Mouse (Mus musculus) adrenal gland, postnatal 14 days (tissue): Measurements from ENCODE around the gene Dock4. TPM values are rescaled to one million over a fixed set of nuclear protein-coding genes. Genes with fewer than 3 reads are reported as not detected.

Source experiments
- DNase-seq: peaks from one replicate; pipeline ENCODE4 v3.0.0; 2021; ENCODE audit warnings: mixed read lengths
- total RNA-seq: library from RNA; stranded (reverse); gene quantifications from 2 replicates; pipeline ENCODE4 v1.2.3, GENCODE M21; 2021

Gene Dock4
- total RNA-seq, 1 experiment from 2014 or later, result 19.9 TPM

GRCm38 (mm10) chr12:40767258-40767816 lies 321.6 kb downstream of the Dock4 start:
- no peak for DNase-seq

DNA sequence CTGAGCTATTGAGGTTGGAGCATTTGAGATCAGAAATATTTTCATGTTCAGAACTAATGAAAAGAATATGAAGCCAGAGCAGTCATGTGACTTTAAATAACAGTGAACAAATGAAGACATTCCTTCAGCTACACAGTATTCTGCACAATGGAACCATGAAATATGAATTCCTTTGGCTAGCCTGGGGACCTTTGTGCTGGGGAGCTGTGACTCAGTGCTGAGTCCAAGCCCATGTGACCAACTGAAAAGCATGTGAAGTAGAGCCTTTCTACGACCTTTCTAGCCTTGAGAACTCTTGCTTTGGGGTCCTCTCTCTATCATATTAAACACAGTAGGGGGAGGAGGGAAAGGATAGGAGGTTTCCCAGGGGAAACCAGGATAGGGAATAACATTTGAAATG lies 327.3 kb downstream of the Dock4 start:
- no peak for DNase-seq

DNA sequence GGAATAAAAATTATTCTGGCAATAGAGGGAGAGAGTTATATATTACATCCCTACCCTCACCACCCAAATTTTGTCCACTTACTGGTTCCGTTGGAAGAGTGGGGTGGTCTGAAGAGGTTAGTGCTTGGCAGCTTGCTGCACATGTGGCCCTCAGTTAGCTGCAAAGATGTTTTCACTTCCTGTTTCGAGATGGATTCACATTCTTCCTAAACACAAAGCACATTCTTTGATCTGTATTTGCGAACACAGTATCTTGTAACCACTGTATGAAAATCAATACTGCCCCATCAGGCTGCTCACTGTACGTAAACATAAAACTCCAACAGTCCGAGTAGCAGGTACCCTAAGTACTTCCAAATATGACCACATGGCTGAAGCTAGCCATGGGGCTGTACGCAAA lies 335.8 kb downstream of the Dock4 start:
- no peak for DNase-seq

DNA sequence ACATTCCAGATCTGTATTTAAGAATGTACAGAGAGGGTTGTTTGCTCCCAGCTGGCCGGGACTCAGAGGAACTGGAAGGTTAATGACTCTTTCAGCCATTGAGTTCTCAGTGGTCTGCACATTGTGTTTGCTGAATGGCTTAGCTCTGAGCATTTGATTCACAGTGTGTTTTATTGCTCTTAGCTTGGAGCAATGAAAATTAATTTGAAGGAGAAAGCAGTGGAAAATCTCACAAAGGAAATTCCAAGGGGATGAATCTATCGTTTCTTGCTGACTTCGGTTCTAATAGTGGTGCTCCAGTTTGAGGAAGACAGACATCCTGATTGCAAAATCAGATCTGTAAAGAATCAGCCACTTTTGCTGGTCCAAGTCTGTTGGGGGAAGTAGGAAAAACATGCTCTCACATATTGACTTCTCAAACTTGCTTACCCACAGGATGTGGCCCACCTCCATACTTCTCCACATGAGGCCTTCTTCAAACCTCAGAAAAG lies 342.9 kb downstream of the Dock4 start:
- DNase-seq, result no peak

DNA sequence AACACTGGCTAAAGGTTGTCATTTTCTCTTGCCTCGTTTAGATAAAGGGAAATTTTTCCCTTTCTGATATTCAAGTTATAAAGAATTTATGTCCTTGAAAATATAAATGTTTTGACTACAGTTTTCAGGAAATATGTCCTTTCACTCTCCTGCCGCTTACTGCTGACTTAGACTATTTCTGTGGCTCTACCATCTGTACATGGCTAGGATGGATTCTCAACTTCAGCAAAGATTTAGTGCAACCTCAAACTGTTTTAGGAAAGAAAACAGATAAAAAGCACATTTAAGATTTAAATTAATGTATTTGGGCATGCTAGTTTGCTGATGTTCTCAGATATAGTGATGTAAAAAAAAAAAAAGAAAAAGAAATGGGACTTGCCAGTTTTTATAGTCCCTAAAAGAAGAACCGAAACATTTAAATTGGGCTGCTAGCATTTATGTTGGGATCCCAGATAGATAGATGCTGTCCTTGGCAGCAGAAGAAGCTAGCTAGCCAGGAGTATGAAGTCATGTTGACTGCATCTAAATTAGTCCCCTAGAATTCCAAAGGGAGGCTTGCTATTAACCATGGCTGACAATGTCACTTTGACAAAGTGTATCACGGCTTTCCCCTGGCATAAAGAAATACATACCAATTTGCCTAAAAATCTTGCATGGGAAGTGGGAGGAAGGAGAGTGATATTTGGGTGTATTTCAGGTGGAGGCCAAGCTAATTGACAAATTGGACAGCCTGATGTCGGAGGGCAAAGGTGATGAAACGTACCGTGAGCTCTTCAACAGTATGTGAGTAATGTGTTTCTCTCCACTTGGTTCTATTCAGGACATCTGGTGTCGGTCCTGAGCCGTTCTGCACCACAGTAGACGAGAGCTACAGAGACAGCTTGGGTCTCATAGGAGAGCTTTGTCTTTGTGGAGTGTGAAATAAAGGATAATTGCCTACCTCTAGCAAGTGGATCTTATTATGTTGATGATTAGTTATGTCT lies 343.9 kb downstream of the Dock4 start:
- DNase-seq, result no peak

DNA sequence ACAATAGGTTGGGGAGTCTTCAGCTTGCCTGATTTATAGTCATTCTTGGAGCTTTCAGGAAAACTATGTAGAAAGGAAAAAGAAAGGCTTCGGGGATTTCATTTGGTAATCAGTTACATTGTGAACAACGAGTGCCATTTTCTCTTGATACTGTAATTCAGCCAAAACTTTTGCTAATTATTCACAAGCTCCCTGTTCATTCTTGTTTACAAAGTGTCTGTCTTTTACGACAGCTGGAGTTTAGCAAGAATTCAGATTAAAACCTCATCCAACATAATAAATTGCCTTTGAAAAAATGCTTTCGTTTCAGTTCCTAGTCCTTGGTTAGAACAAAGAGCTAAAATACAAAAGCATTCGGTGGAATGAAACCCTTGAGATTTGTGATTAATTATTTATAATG lies 345.5 kb downstream of the Dock4 start:
- no peak for DNase-seq

DNA sequence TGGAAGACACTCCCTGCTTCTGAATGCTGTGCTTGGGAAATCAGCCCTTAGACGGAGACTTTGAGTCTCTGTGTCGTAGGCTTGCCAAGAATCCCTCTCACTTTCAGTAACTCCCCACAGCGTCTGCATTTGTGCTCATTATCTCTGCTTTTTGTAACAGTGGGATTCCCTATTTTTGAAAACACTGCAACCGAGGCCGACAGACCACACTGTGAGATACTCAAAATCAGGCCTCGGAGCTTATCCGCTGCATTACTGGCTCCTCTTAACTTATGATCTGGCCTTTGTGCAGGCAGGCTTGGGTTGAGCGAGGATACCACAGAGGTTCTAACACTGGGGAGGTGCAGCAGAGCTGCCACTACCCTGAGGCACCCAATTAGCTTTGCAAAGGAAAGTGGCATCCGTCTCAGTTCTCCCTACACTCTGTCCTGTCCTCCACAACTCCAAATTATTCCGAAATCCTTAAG lies 346.5 kb downstream of the Dock4 start:
- no peak for DNase-seq

- DNase-seq, result no peak
These were observed 348.3 kb downstream of the Dock4 start for GRCm38 (mm10) chr12:40794066-40794465.

- no peak for DNase-seq
These were observed 349.0 kb downstream of the Dock4 start for GRCm38 (mm10) chr12:40794756-40795155.

DNA sequence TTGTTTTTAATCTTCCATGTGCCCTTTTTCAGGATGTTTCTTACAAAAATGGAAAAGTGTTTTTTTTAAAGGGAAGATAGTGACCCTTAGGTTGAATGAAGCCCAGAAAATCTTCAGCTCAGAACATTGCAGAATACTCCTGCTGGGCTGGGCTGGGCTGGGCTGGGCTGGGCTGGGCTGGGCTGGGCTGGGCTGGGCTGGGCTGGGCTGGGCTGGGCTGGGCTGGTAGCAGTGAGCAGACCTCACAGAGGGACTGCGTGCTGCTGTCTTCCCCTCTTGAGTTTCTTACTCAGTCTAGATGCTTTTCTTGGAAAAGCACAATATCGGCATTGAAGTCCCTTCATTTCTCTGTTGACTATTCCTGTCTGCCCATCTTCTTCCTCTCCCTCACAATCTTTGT lies 350.0 kb downstream of the Dock4 start:
- no peak for DNase-seq

GRCm38 (mm10) chr12:40796813-40797491 lies 351.2 kb downstream of the Dock4 start:
- DNase-seq, result no peak

DNA sequence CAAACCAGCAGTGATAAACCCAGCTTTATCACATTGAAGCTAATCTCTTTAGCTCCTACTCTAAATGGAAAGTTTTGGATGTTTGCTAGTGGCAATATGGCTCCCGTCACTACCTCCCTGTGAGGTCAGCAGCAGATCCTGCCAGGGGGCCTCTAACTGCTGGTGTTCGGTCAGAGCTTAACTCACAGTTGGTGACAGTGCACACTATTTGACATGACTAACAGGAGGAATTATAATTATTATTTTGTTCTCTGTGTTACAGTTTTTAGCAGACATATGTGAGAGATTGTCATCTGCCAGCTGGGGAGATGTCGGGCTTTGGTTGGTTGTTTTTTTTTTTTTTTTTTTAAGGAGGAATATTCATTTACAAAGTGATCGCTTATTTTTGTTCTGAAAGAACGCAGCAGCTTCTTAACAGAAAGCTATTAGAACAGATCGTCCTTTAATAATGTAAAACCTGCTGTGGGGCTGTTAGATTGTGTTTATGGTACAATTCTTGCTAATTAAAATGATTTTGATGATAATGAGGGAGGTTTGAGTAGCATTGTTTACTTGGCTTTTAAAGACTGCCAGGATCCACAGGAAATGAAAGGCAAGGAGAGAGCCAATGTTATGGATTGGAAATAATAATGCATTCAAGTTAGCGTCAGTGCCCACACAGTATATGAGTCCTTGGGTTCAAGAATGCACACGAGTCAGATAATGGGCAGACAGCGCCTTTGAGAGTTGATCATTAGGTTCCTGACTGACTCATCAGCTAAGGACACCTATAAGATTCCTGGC lies 352.0 kb downstream of the Dock4 start:
- DNase-seq, result no peak

DNA sequence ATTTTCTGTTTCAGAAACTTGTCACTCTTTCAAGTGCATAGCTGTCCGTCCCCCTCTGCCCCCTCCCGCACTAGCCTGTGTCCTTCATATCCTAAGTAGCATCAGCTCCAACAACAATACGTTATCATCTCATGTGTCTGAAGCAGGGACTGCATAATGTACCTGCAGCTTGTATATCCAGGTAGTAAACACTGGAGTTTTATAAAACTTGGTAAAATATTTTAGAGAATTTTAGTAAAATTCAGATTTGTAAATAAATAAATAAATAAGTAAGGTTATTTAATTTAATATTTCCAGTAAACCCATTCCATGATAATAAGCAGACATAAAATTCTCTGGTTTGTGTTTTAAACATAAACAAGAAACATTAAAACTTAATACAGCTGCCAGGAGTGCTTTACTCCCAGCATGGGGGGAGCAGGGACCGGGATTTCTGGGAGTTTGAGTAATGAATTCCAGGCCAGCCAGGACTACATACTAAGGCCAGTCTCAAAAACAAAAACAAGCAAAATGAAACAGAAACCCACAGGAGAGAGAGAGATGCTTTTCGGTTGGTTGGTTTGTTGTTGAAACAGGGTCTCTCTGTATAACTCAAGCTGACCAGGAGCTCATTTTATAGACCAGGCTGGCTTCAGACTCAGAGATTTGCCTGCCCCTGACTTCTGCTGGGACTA lies 352.7 kb downstream of the Dock4 start:
- no peak for DNase-seq

DNA sequence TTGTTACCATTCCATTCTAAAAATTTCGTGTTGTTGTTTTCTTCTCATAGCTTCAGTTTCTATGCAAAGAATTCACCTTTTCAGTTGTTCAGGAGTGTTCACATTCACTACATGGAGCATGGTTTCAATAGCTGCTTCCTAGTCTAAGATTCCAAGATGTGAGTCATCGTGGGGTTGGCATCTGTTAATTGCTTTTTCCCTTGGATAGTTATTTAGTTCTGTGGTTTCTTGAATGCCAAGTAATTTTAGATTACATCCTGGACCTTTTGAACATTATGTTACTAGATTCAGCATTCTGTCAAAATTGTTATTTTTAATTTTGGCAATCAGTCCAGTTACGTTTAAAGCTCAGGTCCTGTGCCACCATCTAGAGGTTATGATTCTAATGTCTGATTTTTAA lies 355.7 kb downstream of the Dock4 start:
- DNase-seq, result no peak

- DNase-seq, result no peak
These were observed 359.5 kb downstream of the Dock4 start for GRCm38 (mm10) chr12:40805257-40805656.

DNA sequence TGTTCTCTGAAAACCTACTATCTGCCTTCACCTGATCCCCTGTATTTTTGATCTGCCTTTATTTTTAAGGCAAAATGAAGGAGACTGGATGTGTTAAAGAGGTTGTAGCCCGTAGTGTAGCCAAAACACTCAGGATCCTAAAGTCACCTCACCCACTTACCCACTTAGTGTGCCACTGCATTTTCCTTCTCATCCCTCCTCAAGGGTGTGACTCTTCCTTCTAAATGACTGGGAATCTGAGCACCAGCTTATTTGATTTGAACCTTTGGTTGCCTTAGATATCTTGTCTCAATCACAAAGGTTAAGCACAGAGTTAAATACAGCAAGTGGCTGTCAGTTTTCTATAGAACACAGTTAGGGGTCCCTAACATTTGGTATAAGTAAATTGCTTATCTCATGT lies 362.2 kb downstream of the Dock4 start:
- DNase-seq, result no peak

- no peak for DNase-seq
These were observed 367.7 kb downstream of the Dock4 start for GRCm38 (mm10) chr12:40813474-40813873.

DNA sequence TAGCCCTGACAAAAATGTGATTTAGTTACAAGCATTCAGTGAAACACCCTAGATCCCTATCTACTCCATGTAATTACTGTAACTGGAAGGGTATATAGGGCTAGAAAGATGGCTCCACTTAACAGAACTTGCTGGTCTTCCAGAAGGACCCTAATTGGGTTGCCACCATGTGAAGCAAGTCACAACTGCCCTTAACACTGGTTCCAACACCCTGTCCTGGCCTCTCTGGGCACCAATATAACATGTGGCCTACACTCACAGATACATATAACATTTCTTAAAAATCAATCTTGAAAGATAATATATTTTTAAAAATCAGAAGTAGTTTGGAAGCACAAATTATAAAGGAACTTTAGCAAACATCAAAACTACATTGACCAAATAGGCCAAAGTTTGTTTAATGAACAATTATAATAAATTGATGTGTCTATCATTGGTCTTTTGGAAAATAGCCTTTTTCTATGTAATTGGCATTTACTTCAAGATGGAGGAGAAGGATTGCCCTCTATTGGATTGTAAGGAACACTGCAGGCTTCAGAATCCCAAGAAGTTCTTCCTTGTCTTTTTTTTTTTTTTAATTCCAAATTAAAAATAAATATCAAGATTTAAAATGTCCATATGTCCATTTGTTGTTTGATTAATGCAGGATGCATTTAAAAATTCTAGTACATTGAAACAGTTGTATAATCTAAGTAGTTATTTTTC lies 369.1 kb downstream of the Dock4 start:
- no peak for DNase-seq

DNA sequence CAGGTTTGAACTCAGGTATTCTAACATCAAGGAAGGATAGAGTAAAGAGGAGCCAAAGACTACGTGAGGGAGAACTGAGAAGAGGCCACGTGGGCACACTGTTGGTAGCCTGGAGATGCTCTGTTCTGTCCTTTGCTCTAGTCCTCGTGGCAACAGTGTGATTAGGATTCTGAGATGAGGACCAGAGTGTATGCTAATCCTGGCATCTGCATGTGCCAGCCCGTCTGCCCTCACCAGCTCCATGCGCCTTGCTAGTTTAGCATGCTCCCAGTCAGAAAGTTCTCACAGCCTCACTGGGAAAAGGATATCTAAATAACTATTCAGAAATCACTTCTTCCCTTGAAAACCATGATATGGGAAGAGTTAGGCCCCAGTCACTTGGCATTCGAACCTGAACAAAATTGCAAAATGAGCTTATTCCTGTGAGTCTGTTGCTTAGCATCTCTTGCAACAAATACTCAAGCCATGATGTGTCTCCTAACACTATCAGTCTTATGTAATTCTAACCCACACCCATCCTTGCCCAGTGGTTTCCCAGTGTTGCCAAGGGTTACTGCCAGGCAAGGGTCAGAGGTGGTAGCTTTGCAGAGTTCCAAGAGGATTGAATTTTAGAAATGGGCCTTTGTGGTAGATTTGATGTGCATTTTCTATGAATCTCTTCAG lies 372.4 kb downstream of the Dock4 start:
- no peak for DNase-seq

DNA sequence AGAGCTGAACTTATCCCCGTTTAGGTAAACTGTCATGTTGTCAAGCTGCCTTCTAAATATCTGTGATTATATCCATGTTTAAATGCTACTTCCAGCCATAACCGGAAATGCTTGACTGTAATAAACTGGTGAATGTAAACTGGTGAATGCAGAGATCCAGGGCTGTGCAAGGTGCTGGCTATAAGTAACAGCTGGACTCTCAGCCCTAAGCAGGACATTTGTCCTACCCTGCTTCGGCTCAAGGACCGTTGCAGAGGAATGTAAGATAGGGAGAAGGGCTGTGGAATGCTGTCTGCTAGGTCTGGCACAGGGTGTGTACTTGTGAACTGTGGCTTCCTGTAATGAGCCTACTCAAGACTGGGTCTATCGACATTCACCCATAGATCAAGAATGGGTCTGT lies 377.9 kb downstream of the Dock4 start:
- DNase-seq, result no peak
